Mouse (Mus musculus) bone marrow, adult 2 months (tissue): ENCODE results near the gene Ifi203. TPM values are rescaled to one million over a fixed set of nuclear protein-coding genes. Genes with fewer than 3 reads are reported as not detected.
"Not testable (repeated sequence)": the region's sequence is repeated elsewhere in the genome, so short reads cannot be mapped to it uniquely, and the experiment has no call there.

Experiments
- H3K27ac ChIP-seq: fragments of 200-500 bp; 2 replicates; pipeline ENCODE4 v1.5.1; 2012; ENCODE audit warnings: low read depth, mild to moderate bottlenecking, control low read depth, inconsistent platforms, low read length; ENCODE audit not compliant: control insufficient read depth, poor library complexity, insufficient read depth
- H3K4me1 ChIP-seq: fragments of 200-500 bp; 2 replicates; pipeline ENCODE4 v1.6.1; 2011; ENCODE audit warnings: low read length; ENCODE audit not compliant: control insufficient read depth, insufficient read depth
- H3K4me3 ChIP-seq: fragments of 200-500 bp; replicated peaks from 2 replicates; pipeline ENCODE3; 2011; ENCODE audit warnings: mild to moderate bottlenecking, low read depth, low read length, control low read depth; ENCODE audit not compliant: control insufficient read depth
- CTCF ChIP-seq: fragments of 200-500 bp; IDR thresholded peaks from 2 replicates; pipeline ENCODE4 v1.5.1; 2011; ENCODE audit warnings: low read length, control low read depth; ENCODE audit not compliant: control insufficient read depth, insufficient read depth
- POLR2A ChIP-seq: fragments of 200-500 bp; IDR thresholded peaks from 2 replicates; pipeline ENCODE4 v1.6.1; 2011; ENCODE audit warnings: low read depth, mild to moderate bottlenecking, control low read depth, low read length, borderline replicate concordance; ENCODE audit not compliant: control insufficient read depth
- WGBS: fragments of 180-500 bp; shearing (Covaris S2); methylation state at CpG from one replicate; pipeline ENCODE4 v1.1.7; 2018; 5-methylcytosine and 5-hydroxymethylcytosine counted together
- polyA plus RNA-seq: library from polyadenylated mRNA; stranded (reverse); fragments of >200 nt; gene quantifications from 2 replicates; pipeline ENCODE4 v1.2.4, GENCODE M21; 2011; ENCODE audit warnings: low replicate concordance; ENCODE audit not compliant: missing spikeins, insufficient read depth, insufficient read length

The Ifi203 gene
- polyA plus RNA-seq, 1 experiment, result 39.9 TPM

- H3K4me3 ChIP-seq, result no peak overlapping the region
- H3K4me1 ChIP-seq, result no peaks in the 10 kb centered on the region
- TF ChIP-seq POLR2A (no peak), CTCF (no peak)
- H3K27ac ChIP-seq, result no peak overlapping the region
- WGBS, result 77% methylated on average over 2 of the region's 2 CpGs
Observed at GRCm38 (mm10) chr1:173955071-173955796, 12.8 kb upstream of the Ifi203 start.

- 53% methylated on average over 1 of the region's 1 CpGs for WGBS
Observed at GRCm38 (mm10) chr1:173953563-173953962, 11.1 kb upstream of the Ifi203 start.

GRCm38 (mm10) chr1:173949044-173949443, 6.6 kb upstream of the Ifi203 start:
- 8% methylated on average over 2 of the region's 2 CpGs for WGBS
- H3K4me1 ChIP-seq, H3K27ac ChIP-seq, H3K4me3 ChIP-seq: not testable (repeated sequence)

More at GRCm38 (mm10) chr1:173953563-173953962, 11.1 kb upstream of the Ifi203 start:
- H3K27ac ChIP-seq, result no peak overlapping the region
- H3K4me3 ChIP-seq, result no peak overlapping the region
- TF ChIP-seq CTCF (no peak), POLR2A (no peak)
- H3K4me1 ChIP-seq, result no peaks in the 10 kb centered on the region; the same call in 1 of the 2 replicates

- peak overlapping the region; percentile 43; the same call in 1 of the 2 replicates for H3K27ac ChIP-seq
- H3K4me3 ChIP-seq, H3K4me1 ChIP-seq: not testable (repeated sequence)
Observed at GRCm38 (mm10) chr1:173942780-173943066, 251 bp upstream of the Ifi203 start.

- H3K27ac ChIP-seq, H3K4me1 ChIP-seq: not testable (repeated sequence)
- peak overlapping the region; percentile 22 for H3K4me3 ChIP-seq
- 5% methylated on average over 2 of the region's 2 CpGs for WGBS
Observed at GRCm38 (mm10) chr1:173941522-173941921, 950 bp downstream of the Ifi203 start.

- 62% methylated on average over 3 of the region's 3 CpGs for WGBS
- not testable (repeated sequence) for H3K27ac ChIP-seq, H3K4me1 ChIP-seq, H3K4me3 ChIP-seq
Observed at GRCm38 (mm10) chr1:173919279-173919678, 23.2 kb downstream of the Ifi203 start.

GRCm38 (mm10) chr1:173914559-173914958, 27.9 kb downstream of the Ifi203 start:
- TF ChIP-seq POLR2A, result no peak
- no peak for TF ChIP-seq CTCF
- WGBS, result 71% methylated on average over 2 of the region's 2 CpGs
- H3K4me3 ChIP-seq, result no peak overlapping the region

GRCm38 (mm10) chr1:173913256-173913791, 29.1 kb downstream of the Ifi203 start:
- H3K4me1 ChIP-seq, H3K27ac ChIP-seq, H3K4me3 ChIP-seq: not testable (repeated sequence)

More at GRCm38 (mm10) chr1:173914559-173914958, 27.9 kb downstream of the Ifi203 start:
- H3K4me1 ChIP-seq, result no peaks in the 10 kb centered on the region
- H3K27ac ChIP-seq, result no peak overlapping the region

GRCm38 (mm10) chr1:173912548-173913255, 29.8 kb downstream of the Ifi203 start, which contains the start of gene Ifi211:
Gene Ifi211, minus strand, starts transcription at chr1:173913046.
- H3K4me3 ChIP-seq, H3K4me1 ChIP-seq, H3K27ac ChIP-seq: not testable (repeated sequence)
- WGBS, result 45% methylated on average over 6 of the region's 6 CpGs
